Mouse (Mus musculus): ENCODE data around the gene Ssr4. TPM values are rescaled to one million over a fixed set of nuclear protein-coding genes. Genes with fewer than 3 reads are reported as not detected.
A peak's percentile ranks its signal among the peaks of the same experiment; 100 is the strongest.
"Not testable (repeated sequence)": the region's sequence is repeated elsewhere in the genome, so short reads cannot be mapped to it uniquely, and the experiment has no call there.

Ssr4 gene
- polyA plus RNA-seq (2016; fragmentation: Nextera tagmentation; extraction: Ambion mirVana): 119 and 124 TPM in 2 replicates

GRCm38 (mm10) chrX:73786364-73787224 lies at the start of gene Ssr4, which contains the start of gene Idh3g:
Gene Ssr4, plus strand, starts transcription at chrX:73787028.
Gene Idh3g, minus strand, starts transcription at chrX:73786897.
- H3K4me3 ChIP-seq: peak within 1 kb of the TSS; percentile 67
- H3K9me3 ChIP-seq: 0 out of 2 replicates have a peak, but pooled peaks cover 3% of the 10 kb centered on the region
- H3K4me1 ChIP-seq: peaks cover 21% of the 10 kb centered on the region
- peaks cover 44% of the 10 kb centered on the region for H3K36me3 ChIP-seq (replicated peaks)
- H3K27ac ChIP-seq: peak within 1 kb of the TSS; percentile 92
- H3K27me3 ChIP-seq (ENCODE audit: poor library complexity, severe bottlenecking): peaks cover 35% of the 10 kb centered on the region; the same call in 1 of the 2 replicates
- 19% methylated on average over 52 of the region's 52 CpGs for WGBS
- peak; percentile 91 for DNase-seq (ENCODE audit: extremely low spot score, low spot score)

- H3K36me3 ChIP-seq (replicated peaks): no peaks in the 10 kb centered on the region
- H3K9me3 ChIP-seq: no peaks in the 10 kb centered on the region
- no peak overlapping the region for H3K4me3 ChIP-seq
- DNase-seq (ENCODE audit: extremely low spot score, low spot score): no peak
- 70% methylated on average over 1 of the region's 1 CpGs for WGBS
- H3K27ac ChIP-seq: no peak overlapping the region
- peaks cover 5% of the 10 kb centered on the region for H3K27me3 ChIP-seq (ENCODE audit: poor library complexity, severe bottlenecking)
- H3K4me1 ChIP-seq: no peaks in the 10 kb centered on the region
Observed at GRCm38 (mm10) chrX:73738155-73738554, 48.7 kb upstream of the Ssr4 start.

- no peak for DNase-seq (ENCODE audit: extremely low spot score, low spot score)
- Histone ChIP-seq H3K4me1 (no peaks in the 10 kb centered on the region), H3K4me3 (no peak overlapping the region), H3K9me3 (no peaks in the 10 kb centered on the region), H3K36me3 (replicated peaks) (no peaks in the 10 kb centered on the region), H3K27ac (no peak overlapping the region), H3K27me3 (ENCODE audit: poor library complexity, severe bottlenecking) (peaks cover 5% of the 10 kb centered on the region)
- 61% methylated on average over 5 of the region's 5 CpGs for WGBS
Observed at GRCm38 (mm10) chrX:73739151-73739550, 47.7 kb upstream of the Ssr4 start.

- H3K27ac ChIP-seq; H3K36me3 ChIP-seq (replicated peaks); H3K4me1 ChIP-seq; DNase-seq (ENCODE audit: extremely low spot score, low spot score); H3K4me3 ChIP-seq; H3K27me3 ChIP-seq (ENCODE audit: poor library complexity, severe bottlenecking); H3K9me3 ChIP-seq: not testable (repeated sequence)
- WGBS: 92% methylated on average over 7 of the region's 7 CpGs
Observed at GRCm38 (mm10) chrX:73739841-73740240, 47.0 kb upstream of the Ssr4 start.

- Histone ChIP-seq H3K4me3 (no peak overlapping the region), H3K27ac (no peak overlapping the region), H3K4me1 (no peaks in the 10 kb centered on the region), H3K27me3 (ENCODE audit: poor library complexity, severe bottlenecking) (no peaks in the 10 kb centered on the region), H3K36me3 (replicated peaks) (no peaks in the 10 kb centered on the region), H3K9me3 (no peaks in the 10 kb centered on the region)
- DNase-seq (ENCODE audit: extremely low spot score, low spot score): no peak
- WGBS: 81% methylated on average over 1 of the region's 1 CpGs
Observed at GRCm38 (mm10) chrX:73744774-73745481, 41.9 kb upstream of the Ssr4 start.

GRCm38 (mm10) chrX:73748977-73749376 lies 37.9 kb upstream of the Ssr4 start:
- 81% methylated on average over 1 of the region's 1 CpGs for WGBS
- DNase-seq (ENCODE audit: extremely low spot score, low spot score): no peak
- Histone ChIP-seq H3K4me1 (no peaks in the 10 kb centered on the region), H3K27me3 (ENCODE audit: poor library complexity, severe bottlenecking) (no peaks in the 10 kb centered on the region), H3K9me3 (no peaks in the 10 kb centered on the region), H3K4me3 (no peak overlapping the region), H3K27ac (no peak overlapping the region), H3K36me3 (replicated peaks) (no peaks in the 10 kb centered on the region)

GRCm38 (mm10) chrX:73756334-73757140 lies 30.3 kb upstream of the Ssr4 start, which contains the start of gene Plxnb3:
Gene Plxnb3, plus strand, starts transcription at chrX:73757090.
- DNase-seq (ENCODE audit: extremely low spot score, low spot score): no peak
- 67% methylated on average over 5 of the region's 5 CpGs for WGBS
- H3K36me3 ChIP-seq (replicated peaks): no peaks in the 10 kb centered on the region

GRCm38 (mm10) chrX:73758611-73759290 lies 28.1 kb upstream of the Ssr4 start:
- no peaks in the 10 kb centered on the region for H3K36me3 ChIP-seq (replicated peaks)
- no peak overlapping the region for H3K27ac ChIP-seq
- H3K4me1 ChIP-seq: no peaks in the 10 kb centered on the region
- H3K27me3 ChIP-seq (ENCODE audit: poor library complexity, severe bottlenecking): peaks cover 24% of the 10 kb centered on the region; the same call in 1 of the 2 replicates
- no peaks in the 10 kb centered on the region for H3K9me3 ChIP-seq
- DNase-seq (ENCODE audit: extremely low spot score, low spot score): no peak
- WGBS: 85% methylated on average over 13 of the region's 13 CpGs
- H3K4me3 ChIP-seq: no peak overlapping the region

More at GRCm38 (mm10) chrX:73756334-73757140, 30.3 kb upstream of the Ssr4 start, which contains the start of gene Plxnb3:
- Histone ChIP-seq H3K4me1 (no peaks in the 10 kb centered on the region), H3K4me3 (no peak within 1 kb of the TSS), H3K9me3 (no peaks in the 10 kb centered on the region), H3K27ac (no peak within 1 kb of the TSS), H3K27me3 (ENCODE audit: poor library complexity, severe bottlenecking) (peaks cover 24% of the 10 kb centered on the region; the same call in 1 of the 2 replicates)

GRCm38 (mm10) chrX:73765311-73765710 lies 21.5 kb upstream of the Ssr4 start:
- 70% methylated on average over 1 of the region's 1 CpGs for WGBS
- no peaks in the 10 kb centered on the region for H3K36me3 ChIP-seq (replicated peaks)
- 0 out of 2 replicates have a peak, but pooled peaks cover 4% of the 10 kb centered on the region for H3K27me3 ChIP-seq (ENCODE audit: poor library complexity, severe bottlenecking)
- no peak overlapping the region for H3K27ac ChIP-seq
- H3K4me1 ChIP-seq: no peaks in the 10 kb centered on the region
- no peak overlapping the region for H3K4me3 ChIP-seq
- H3K9me3 ChIP-seq: no peaks in the 10 kb centered on the region
- DNase-seq (ENCODE audit: extremely low spot score, low spot score): no peak

- Histone ChIP-seq H3K36me3 (replicated peaks) (no peaks in the 10 kb centered on the region), H3K27ac (no peak overlapping the region), H3K4me3 (no peak overlapping the region), H3K27me3 (ENCODE audit: poor library complexity, severe bottlenecking) (0 out of 2 replicates have a peak, but pooled peaks cover 12% of the 10 kb centered on the region), H3K9me3 (no peaks in the 10 kb centered on the region), H3K4me1 (no peaks in the 10 kb centered on the region)
- no peak for DNase-seq (ENCODE audit: extremely low spot score, low spot score)
- 58% methylated on average over 9 of the region's 9 CpGs for WGBS
Observed at GRCm38 (mm10) chrX:73767267-73767666, 19.6 kb upstream of the Ssr4 start.

GRCm38 (mm10) chrX:73774168-73774760 lies 12.6 kb upstream of the Ssr4 start, which contains the start of gene Srpk3:
Gene Srpk3, plus strand, starts transcription at chrX:73774405.
- Histone ChIP-seq H3K27ac (no peak within 1 kb of the TSS), H3K9me3 (no peaks in the 10 kb centered on the region), H3K4me3 (no peak within 1 kb of the TSS), H3K4me1 (peaks cover 5% of the 10 kb centered on the region; the same call in 1 of the 2 replicates), H3K27me3 (ENCODE audit: poor library complexity, severe bottlenecking) (peaks cover 15% of the 10 kb centered on the region; the same call in 1 of the 2 replicates), H3K36me3 (replicated peaks) (peaks cover 35% of the 10 kb centered on the region)
- 72% methylated on average over 9 of the region's 9 CpGs for WGBS
- no peak for DNase-seq (ENCODE audit: extremely low spot score, low spot score)

Data from forebrain, embryonic 10.5 days (tissue).